8 mouse cellular contexts compared by ENCODE assay signal in genomic region chr14:61293884-61294737, GRCm38 (mm10). TPM values are rescaled to one million over a fixed set of nuclear protein-coding genes. Genes with fewer than 3 reads are reported as not detected.
DNase-seq lines count a peak whose midpoint lies in the region; ATAC-seq lines count a peak whose summit lies in the region.

No protein-coding gene starts in this region.

- H3K4me3 ChIP-seq in neural tube, embryonic 14.5 days (ENCODE audit: low read depth, low read length): no peak overlapping the region

- H3K9ac ChIP-seq in neural tube, embryonic 14.5 days (replicated peaks; ENCODE audit: low read depth, low read length): no peak overlapping the region

- H3K27ac ChIP-seq in neural tube, embryonic 14.5 days (ENCODE audit: low read depth, low read length): no peak overlapping the region

- 50% methylated on average over 16 of the region's 16 CpGs for WGBS in neural tube, embryonic 14.5 days

- intact Hi-C loops in gastrocnemius, postnatal 14 days (cut with DNase I; ENCODE audit: low total_unique reads): loop anchor here (2.0 to 5.0 kb wide), 2 partner anchors 52 to 493 kb away; no protein-coding TSS in a partner anchor

- H3K9me3 ChIP-seq in neural tube, embryonic 14.5 days (ENCODE audit: control insufficient read depth, low read length): no peaks in the 10 kb centered on the region

- no peak overlapping the region for H3K4me2 ChIP-seq in neural tube, embryonic 14.5 days (ENCODE audit: low read depth, low read length)

- H3K4me1 ChIP-seq in neural tube, embryonic 14.5 days (ENCODE audit: control insufficient read depth, insufficient read depth, low read length): no peaks in the 10 kb centered on the region

- peak; percentile 89 for ATAC-seq in common myeloid progenitor, adult 5-6 weeks (replicated peaks; ENCODE audit: low read depth, poor library complexity, severe bottlenecking)
- 0 out of 2 replicates have a peak, but pooled peaks have one; percentile 46 for ATAC-seq in neural tube, embryonic 14.5 days (ENCODE audit: low read depth)

- DNase-seq in CD4-positive helper T cell, adult 2 months (ENCODE audit: low read depth, low spot score): peak; percentile 50
- peak; percentile 72 for DNase-seq in ZHBTc4 (ENCODE audit: low read depth, low spot score)
- DNase-seq in gastrocnemius, postnatal 14 days: peak; percentile 56
- peak; percentile 69 for DNase-seq in kidney, adult 9 months
- DNase-seq in liver: peak; percentile 66
- DNase-seq in thymus, postnatal 0 days (ENCODE audit: low spot score): peak; percentile 74

- H3K27me3 ChIP-seq in neural tube, embryonic 14.5 days (ENCODE audit: control insufficient read depth, insufficient read depth, low read length): no peaks in the 10 kb centered on the region

- no peaks in the 10 kb centered on the region for H3K36me3 ChIP-seq in neural tube, embryonic 14.5 days (ENCODE audit: control insufficient read depth, insufficient read depth, low read length)

RNA-seq across cellular contexts. Expression of gene Arl11, which starts 15.4 kb away (rescaled TPM):
- 5.2 and 11.0 TPM in 2 replicates for total RNA-seq in common myeloid progenitor, adult 5-6 weeks (2017)
- under 1 TPM; 0.49 to 0.80 TPM for total RNA-seq in gastrocnemius, postnatal 14 days (2021)
- 0.32 and 0.37 TPM in 2 replicates for polyA plus RNA-seq in neural tube, embryonic 14.5 days (2014; fragmentation: Nextera tagmentation; extraction: Ambion mirVana)
- polyA plus RNA-seq in thymus, postnatal 0 days (2015; fragmentation: Nextera tagmentation; extraction: Ambion mirVana): 2.7 and 3.7 TPM in 2 replicates

RNA-seq across cellular contexts. Expression of gene Sgcg, which starts 35.8 kb away (rescaled TPM):
- 0.14 TPM in 1 of 2 replicates, not detected in the other for total RNA-seq in common myeloid progenitor, adult 5-6 weeks (2017)
- total RNA-seq in gastrocnemius, postnatal 14 days (2021): 100 to 1,000 TPM; 158 to 177 TPM
- polyA plus RNA-seq in neural tube, embryonic 14.5 days (2014; fragmentation: Nextera tagmentation; extraction: Ambion mirVana): 0.27 and 0.29 TPM in 2 replicates
- polyA plus RNA-seq in thymus, postnatal 0 days (2015; fragmentation: Nextera tagmentation; extraction: Ambion mirVana): 0.48 and 0.62 TPM in 2 replicates

Comparison
In these comparisons a context has a peak if more than half of its experiments do, and no peak if none do; other contexts are left out.
1. RNA of gene Sgcg, which starts 35.8 kb away (total RNA-seq): 158 to 177 TPM in gastrocnemius, postnatal 14 days; 0.14 TPM in common myeloid progenitor, adult 5-6 weeks; every median in the first group is over 100 times any median in the second.
2. Peak in every context shown above with its lines, with median percentiles within 50 percentile points of each other: DNase-seq.